Mouse (Mus musculus): Measurements from ENCODE around the gene Pald1.

DNA sequence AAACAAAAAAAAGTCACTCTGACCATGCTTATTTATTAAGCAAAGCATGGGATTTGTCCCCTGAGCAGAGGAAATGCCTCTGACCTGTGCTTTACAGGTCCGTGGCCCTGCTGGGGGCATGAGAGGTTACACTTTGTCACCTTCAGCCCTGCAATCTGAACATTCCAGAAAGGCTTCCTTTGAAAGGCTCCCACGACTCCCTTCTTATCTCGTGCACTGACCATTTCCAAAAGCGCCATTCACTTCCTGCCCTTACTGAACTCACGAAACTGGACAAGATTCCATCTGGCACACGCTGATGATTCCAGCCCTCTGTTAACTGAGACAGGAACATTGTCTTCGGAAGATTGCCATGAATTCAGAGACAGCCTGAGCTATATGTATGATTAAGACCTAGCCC lies 69.6 kb downstream of the Pald1 start:
- TF ChIP-seq CTCF (conservative IDR thresholded peaks at IDR 0.05; ENCODE audit: insufficient read depth, insufficient read length, low read depth, low read length): no peak
- no peak for TF ChIP-seq POLR2A (IDR thresholded peaks at IDR 0.05; ENCODE audit: low read depth, low read length)
